Mouse (Mus musculus) MEL (cell line): ENCODE results near the gene Pde8b. TPM values are rescaled to one million over a fixed set of nuclear protein-coding genes. Genes with fewer than 3 reads are reported as not detected.

Experiments
- DNase-seq: peaks from one replicate; pipeline ENCODE4 v3.0.0; 2011; ENCODE audit warnings: low read depth, low spot score
- H3K27ac ChIP-seq: 2 replicates; pipeline ENCODE4 v1.5.1; 2012; ENCODE audit warnings: low read depth, mild to moderate bottlenecking, control low read depth, low read length, moderate library complexity; ENCODE audit not compliant: control insufficient read depth
- H3K27me3 ChIP-seq, 2 experiments: fragments of 150-350 bp in 1 of 2; sonication (generic) in 1 of 2; 2 replicates each; pipeline ENCODE4 v1.6.1; 2012; ENCODE audit warnings: low read length in 2 of 2, mild to moderate bottlenecking in 2 of 2, improper control_type of control experiment in 1 of 2, moderate library complexity in 1 of 2; ENCODE audit not compliant: insufficient read depth in 2 of 2, control insufficient read depth in 1 of 2
- H3K36me3 ChIP-seq, 2 experiments: 2 replicates each; pipeline ENCODE4 v1.6.1; 2012 to 2014; ENCODE audit warnings: low read length in 2 of 2, improper control_type of control experiment in 1 of 2, inconsistent platforms in 1 of 2, mild to moderate bottlenecking in 1 of 2; ENCODE audit not compliant: insufficient read depth in 2 of 2, control insufficient read depth in 1 of 2
- H3K4me1 ChIP-seq, 2 experiments: fragments of 150-350 bp in 1 of 2; sonication (generic) in 1 of 2; 2 replicates each; pipeline ENCODE4 v1.6.1; 2012; ENCODE audit warnings: low read length in 2 of 2, improper control_type of control experiment in 1 of 2, mild to moderate bottlenecking in 1 of 2; ENCODE audit not compliant: insufficient read depth in 2 of 2, control insufficient read depth in 1 of 2
- H3K4me3 ChIP-seq, 2 experiments: fragments of 150-350 bp in 1 of 2; sonication (generic) in 1 of 2; 2 replicates each; pipeline ENCODE4 v1.5.1; 2012; ENCODE audit warnings: low read depth in 2 of 2, low read length in 2 of 2, mild to moderate bottlenecking in 2 of 2, moderate library complexity in 2 of 2, control low read depth in 1 of 2, improper control_type of control experiment in 1 of 2; ENCODE audit not compliant: control insufficient read depth in 1 of 2, insufficient read depth in 1 of 2
- H3K79me2 ChIP-seq: 2 replicates; pipeline ENCODE4 v1.6.1; 2012; ENCODE audit warnings: mild to moderate bottlenecking, low read length, moderate library complexity; ENCODE audit not compliant: control insufficient read depth, poor library complexity, insufficient read depth
- H3K9ac ChIP-seq: 2 replicates; pipeline ENCODE4 v1.6.1; 2012; ENCODE audit warnings: low read depth, mild to moderate bottlenecking, control low read depth, low read length, moderate library complexity; ENCODE audit not compliant: control insufficient read depth, poor library complexity, severe bottlenecking
- H3K9me3 ChIP-seq: fragments of 150-350 bp; sonication (generic); replicated peaks from 2 replicates; pipeline ENCODE4 v1.6.1; 2012; ENCODE audit warnings: mild to moderate bottlenecking, low read length, improper control_type of control experiment, moderate library complexity; ENCODE audit not compliant: insufficient read depth
- BHLHE40 ChIP-seq: IDR thresholded peaks from 2 replicates; pipeline ENCODE4 v1.6.1; 2012; ENCODE audit warnings: low read depth, mild to moderate bottlenecking, inconsistent platforms, low read length, improper control_type of control experiment, borderline replicate concordance
- CHD1 ChIP-seq: IDR thresholded peaks from 2 replicates; pipeline ENCODE4 v1.6.1; 2012; ENCODE audit warnings: low read depth, mild to moderate bottlenecking, inconsistent platforms, low read length, improper control_type of control experiment
- CTCF ChIP-seq, 3 experiments: IDR thresholded peaks in 2 of 3; conservative IDR thresholded peaks in 1 of 3; 2 replicates each; pipeline ENCODE4 v1.5.1; 2011 to 2012; ENCODE audit warnings: low read length in 3 of 3, low read depth in 2 of 3, mild to moderate bottlenecking in 2 of 3, improper control_type of control experiment in 1 of 3, inconsistent platforms in 1 of 3, mixed read lengths in 1 of 3, moderate library complexity in 1 of 3; ENCODE audit not compliant: control insufficient read depth in 1 of 3, insufficient read depth in 1 of 3, poor library complexity in 1 of 3, severe bottlenecking in 1 of 3
- GABPA ChIP-seq: IDR thresholded peaks from 2 replicates; pipeline ENCODE4 v1.6.1; 2012; ENCODE audit warnings: low read depth, mild to moderate bottlenecking, inconsistent platforms, low read length, improper control_type of control experiment, moderate library complexity
- KAT2A ChIP-seq: conservative IDR thresholded peaks from 2 replicates; pipeline ENCODE4 v1.6.1; 2012; ENCODE audit warnings: low read depth, low read length, improper control_type of control experiment, inconsistent platforms
- MAFK ChIP-seq: IDR thresholded peaks from 2 replicates; pipeline ENCODE4 v1.6.1; 2011; ENCODE audit warnings: low read depth, mild to moderate bottlenecking, low read length, improper control_type of control experiment, borderline replicate concordance
- MAX ChIP-seq: IDR thresholded peaks from 2 replicates; pipeline ENCODE4 v1.6.1; 2011; ENCODE audit warnings: low read length, improper control_type of control experiment
- MAZ ChIP-seq: IDR thresholded peaks from 2 replicates; pipeline ENCODE4 v1.6.1; 2012; ENCODE audit warnings: low read depth, mild to moderate bottlenecking, inconsistent platforms, low read length, improper control_type of control experiment
- MEF2A ChIP-seq: IDR thresholded peaks from 2 replicates; pipeline ENCODE4 v1.6.1; 2014; ENCODE audit warnings: low read depth, mild to moderate bottlenecking, inconsistent platforms, low read length, improper control_type of control experiment; ENCODE audit not compliant: poor library complexity, insufficient replicate concordance, severe bottlenecking; ENCODE audit errors: extremely low read depth
- MYB ChIP-seq: IDR thresholded peaks from 2 replicates; pipeline ENCODE4 v1.6.1; 2011; ENCODE audit warnings: mild to moderate bottlenecking, low read depth, low read length, improper control_type of control experiment
- MYC ChIP-seq: IDR thresholded peaks from 2 replicates; pipeline ENCODE4 v1.6.1; 2011; ENCODE audit warnings: low read depth, mild to moderate bottlenecking, low read length, improper control_type of control experiment, moderate library complexity
- POLR2A ChIP-seq, 2 experiments: IDR thresholded peaks; 2 replicates each; pipeline ENCODE4 v1.6.1; 2011 to 2012; ENCODE audit warnings: low read length in 2 of 2, mild to moderate bottlenecking in 2 of 2, control low read depth in 1 of 2, improper control_type of control experiment in 1 of 2, low read depth in 1 of 2, moderate library complexity in 1 of 2; ENCODE audit not compliant: control insufficient read depth in 1 of 2, insufficient read depth in 1 of 2, poor library complexity in 1 of 2
- POLR2AphosphoS2 ChIP-seq: IDR thresholded peaks from 2 replicates; pipeline ENCODE4 v1.6.1; 2011; ENCODE audit warnings: low read length, improper control_type of control experiment
- POLR2AphosphoS5 ChIP-seq: IDR thresholded peaks from 2 replicates; pipeline ENCODE4 v1.6.1; 2012; ENCODE audit warnings: low read depth, borderline replicate concordance, mild to moderate bottlenecking, inconsistent platforms, low read length, moderate library complexity, mixed read lengths
- RCOR1 ChIP-seq: IDR thresholded peaks from 2 replicates; pipeline ENCODE4 v1.6.1; 2012; ENCODE audit warnings: low read depth, mild to moderate bottlenecking, inconsistent platforms, low read length, improper control_type of control experiment
- SIN3A ChIP-seq: IDR thresholded peaks from 2 replicates; pipeline ENCODE4 v1.6.1; 2012; ENCODE audit warnings: low read length, improper control_type of control experiment, inconsistent platforms
- SMC3 ChIP-seq: IDR thresholded peaks from 2 replicates; pipeline ENCODE4 v1.6.1; 2011; ENCODE audit warnings: low read depth, low read length, improper control_type of control experiment
- TBP ChIP-seq: IDR thresholded peaks from 2 replicates; pipeline ENCODE4 v1.8.0; 2011; ENCODE audit warnings: low read depth, low read length, improper control_type of control experiment
- TCF12 ChIP-seq: IDR thresholded peaks from 2 replicates; pipeline ENCODE4 v1.6.1; 2014; ENCODE audit warnings: low read depth, mild to moderate bottlenecking, inconsistent platforms, low read length, improper control_type of control experiment, moderate library complexity
- ZC3H11A ChIP-seq: IDR thresholded peaks from 2 replicates; pipeline ENCODE4 v1.6.1; 2012; ENCODE audit warnings: low read depth, mild to moderate bottlenecking, inconsistent platforms, low read length, improper control_type of control experiment
- ZMIZ1 ChIP-seq: IDR thresholded peaks from 2 replicates; pipeline ENCODE4 v1.6.1; 2012; ENCODE audit warnings: low read depth, mild to moderate bottlenecking, inconsistent platforms, low read length, improper control_type of control experiment, moderate library complexity
- polyA plus RNA-seq, 2 experiments: library from polyadenylated mRNA; stranded (reverse) in 1 of 2; unstranded in 1 of 2; fragments of >175 nt in 1 of 2; fragments of >200 nt in 1 of 2; gene quantifications; 2 replicates each; pipeline versions ENCODE4 v1.2.1 to v1.2.4; 2012; ENCODE audit warnings: low replicate concordance in 2 of 2, low read depth in 1 of 2; ENCODE audit not compliant: insufficient read length in 2 of 2, insufficient read depth in 1 of 2, missing spikeins in 1 of 2
- total RNA-seq: library from RNA; depleted of rRNA; stranded (reverse); fragments of 300-350 nt; gene quantifications from 2 replicates; pipeline ENCODE4 v1.2.3, GENCODE M21; 2012

Gene Pde8b
- total and polyA plus RNA-seq, 3 experiments = 0.04 to 0.40 TPM; not detected in 1

GRCm38 (mm10) chr13:95011546-95012257, 238.4 kb downstream of the Pde8b start:
- Histone ChIP-seq H3K27ac (no peak overlapping the region), H3K79me2 (no peaks in the 10 kb centered on the region), H3K36me3 (no peaks in the 10 kb centered on the region; a peak in 1 of 4 replicates), H3K27me3 (no peaks in the 10 kb centered on the region), H3K9me3 (no peaks in the 10 kb centered on the region), H3K4me1 (no peaks in the 10 kb centered on the region), H3K9ac (no peak overlapping the region), H3K4me3 (no peak overlapping the region)
- no peak for DNase-seq
- TF ChIP-seq POLR2A (IDR thresholded peaks at IDR 0.05; ENCODE audit: control insufficient read depth in 1 of 2, insufficient read depth in 1 of 2, low read depth in 1 of 2, low read length in 2 of 2, poor library complexity in 1 of 2) (no peak), BHLHE40 (no peak), GABPA (no peak), CTCF (IDR thresholded peaks at IDR 0.05 in 2 of 3, conservative IDR thresholded peaks at IDR 0.05 in 1 of 3; ENCODE audit: control insufficient read depth in 1 of 3, insufficient read depth in 1 of 3, low read depth in 2 of 3, low read length in 3 of 3, poor library complexity in 1 of 3, severe bottlenecking in 1 of 3) (no peak), CHD1 (no peak), RCOR1 (no peak), TCF12 (no peak), MYC (no peak), POLR2AphosphoS2 (no peak), KAT2A (no peak)

- no peak for DNase-seq
- H3K9ac ChIP-seq = no peak overlapping the region
- no peak overlapping the region for H3K4me3 ChIP-seq
- H3K79me2 ChIP-seq = no peaks in the 10 kb centered on the region
- TF ChIP-seq POLR2AphosphoS5 (no peak), MEF2A (no peak), SMC3 (no peak)
- H3K4me1 ChIP-seq = no peaks in the 10 kb centered on the region
- no peaks in the 10 kb centered on the region; a peak in 1 of 4 replicates for H3K36me3 ChIP-seq
- H3K27ac ChIP-seq = no peak overlapping the region
- no peaks in the 10 kb centered on the region for H3K27me3 ChIP-seq
- H3K9me3 ChIP-seq = no peaks in the 10 kb centered on the region
Measured at GRCm38 (mm10) chr13:95009261-95009660, 240.9 kb downstream of the Pde8b start.

DNA sequence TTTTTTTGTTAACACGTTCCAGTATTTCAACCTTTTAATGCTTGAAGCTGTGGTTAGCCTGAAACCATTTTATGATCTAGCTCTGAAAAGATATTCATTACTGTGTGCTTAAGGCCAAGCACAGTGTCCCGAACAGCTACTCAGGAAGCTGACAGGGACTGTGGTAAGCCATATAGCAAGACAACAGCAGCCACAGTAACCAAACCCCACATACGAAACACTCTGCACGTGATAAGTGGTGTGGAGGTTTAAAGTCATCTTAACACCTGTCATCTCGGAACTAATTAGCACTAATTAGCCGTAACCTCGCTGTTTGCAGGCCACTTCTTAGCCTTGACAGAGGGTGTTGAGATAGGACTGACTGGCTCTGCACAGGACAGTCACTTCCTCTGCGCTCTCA, 242.9 kb downstream of the Pde8b start:
- Histone ChIP-seq H3K27ac (no peak overlapping the region), H3K27me3 (no peaks in the 10 kb centered on the region), H3K79me2 (no peaks in the 10 kb centered on the region), H3K36me3 (no peaks in the 10 kb centered on the region; a peak in 1 of 4 replicates), H3K9ac (no peak overlapping the region), H3K4me1 (no peaks in the 10 kb centered on the region), H3K9me3 (no peaks in the 10 kb centered on the region), H3K4me3 (no peak overlapping the region)
- TF ChIP-seq MAX (no peak), SIN3A (no peak), TBP (no peak), MAFK (no peak), ZMIZ1 (no peak), MYB (no peak), MAZ (no peak), CTCF (IDR thresholded peaks at IDR 0.05 in 2 of 3, conservative IDR thresholded peaks at IDR 0.05 in 1 of 3; ENCODE audit: control insufficient read depth in 1 of 3, insufficient read depth in 1 of 3, low read depth in 2 of 3, low read length in 3 of 3, poor library complexity in 1 of 3, severe bottlenecking in 1 of 3) (no peak), ZC3H11A (no peak)
- DNase-seq = no peak
